In the genomic region with DNA sequence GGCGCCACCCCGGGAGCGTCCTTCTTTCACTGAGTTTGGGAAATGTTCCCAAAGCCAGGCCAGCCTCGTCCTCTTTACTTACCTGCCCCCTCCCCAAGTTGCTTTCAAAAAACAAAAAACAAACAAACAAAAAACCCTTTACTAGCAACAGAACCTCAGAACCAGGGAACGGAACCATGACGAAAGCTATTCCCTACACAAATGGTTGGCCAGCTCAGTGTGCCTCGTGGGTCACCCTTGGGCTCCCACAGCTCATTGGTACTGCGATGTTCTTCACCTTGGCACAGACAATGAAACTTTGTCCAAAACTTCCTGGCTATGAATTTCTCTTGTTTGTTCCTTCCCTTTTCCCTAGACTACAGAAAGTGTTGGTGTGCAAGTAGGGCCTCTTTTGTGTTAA, we compare ENCODE assay signal across 28 mouse cellular contexts. TPM values are rescaled to one million over a fixed set of nuclear protein-coding genes. Genes with fewer than 3 reads are reported as not detected.
DNase-seq lines count a peak whose midpoint lies in the region; ATAC-seq and TF ChIP-seq lines count a peak whose summit lies in the region.
"Had no signal": no experiment of that assay in that cellular context is flagged by ENCODE, and none has a peak within 500 bp of the region (broad histone marks: within the 10 kb centered on the region; RNA-seq: fewer than 3 reads in every experiment).

No protein-coding gene starts in this region.

- ATAC-seq in limb, embryonic 11.5 days (ENCODE audit: insufficient number of reproducible peaks, low FRiP score, low TSS enrichment, low read depth): no peak
- no peak for ATAC-seq in stomach, embryonic 15.5 days (ENCODE audit: insufficient read depth, low FRiP score, low read depth)
- ATAC-seq in stomach, postnatal 0 days (ENCODE audit: low FRiP score, low TSS enrichment): no peak
- ATAC-seq in intestine, embryonic 16.5 days: no peak
- ATAC-seq in cerebellum, adult (ENCODE audit: insufficient number of reproducible peaks, low FRiP score, low TSS enrichment): no peak
- ATAC-seq: activated CD4-positive, CD25-positive, alpha-beta regulatory T cell, adult 4 months; forebrain, embryonic 13.5 days; forebrain, embryonic 16.5 days; hindbrain, postnatal 0 days; inflammation-experienced regulatory T-cells, adult 6 months had no signal

- no peak for TF ChIP-seq CTCF in stomach, postnatal 0 days (IDR thresholded peaks at IDR 0.05; ENCODE audit: low read depth)

- no peak for TF ChIP-seq EP300 in stomach, postnatal 0 days (optimal IDR thresholded peaks at IDR 0.05)

- H3K4me2 ChIP-seq in limb, embryonic 11.5 days (ENCODE audit: low read depth, severe bottlenecking): no peak overlapping the region
- no peak overlapping the region for H3K4me2 ChIP-seq in stomach, embryonic 15.5 days
- no peak overlapping the region for H3K4me2 ChIP-seq in stomach, postnatal 0 days (replicated peaks; ENCODE audit: low read depth)
- peak overlapping the region; percentile 69 for H3K4me2 ChIP-seq in intestine, embryonic 16.5 days (ENCODE audit: low read depth, low read length)
- H3K4me2 ChIP-seq: embryonic facial prominence, embryonic 13.5 days; forebrain, embryonic 13.5 days; heart, embryonic 13.5 days; hindbrain, embryonic 13.5 days had no signal

- DNase-seq in limb, embryonic 11.5 days (ENCODE audit: low spot score): peak; percentile 35
- no peak for DNase-seq in limb, embryonic 10.5 days (ENCODE audit: low spot score)
- no peak for DNase-seq in stomach, postnatal 0 days (ENCODE audit: low spot score)
- no peak for DNase-seq in B cell, adult 2 months
- DNase-seq: adrenal gland, adult 8-10 months; adrenal gland, postnatal 25 days; cerebellum, adult 18-20 months; cerebellum, adult 9-10 months; cerebellum, postnatal 14 days; gastrocnemius, postnatal 10 days; gastrocnemius, postnatal 36 days; heart, adult 2 months had no signal

- no peak overlapping the region for H3K4me3 ChIP-seq in limb, embryonic 11.5 days (ENCODE audit: low read depth, low read length)
- H3K4me3 ChIP-seq in limb, embryonic 10.5 days: no peak overlapping the region
- H3K4me3 ChIP-seq in stomach, embryonic 15.5 days (replicated peaks): 0 out of 2 replicates have a peak overlapping the region, but pooled peaks have one; percentile 0
- no peak overlapping the region for H3K4me3 ChIP-seq in stomach, postnatal 0 days (ENCODE audit: low read depth, low read length)
- H3K4me3 ChIP-seq in intestine, embryonic 16.5 days (ENCODE audit: low read length): peak overlapping the region; percentile 68
- H3K4me3 ChIP-seq: embryonic facial prominence, embryonic 10.5 days; embryonic facial prominence, embryonic 13.5 days; erythroblast, embryonic 14.5 days; forebrain, embryonic 13.5 days; heart, adult 2 months; heart, embryonic 10.5 days; heart, embryonic 13.5 days; hindbrain, embryonic 13.5 days had no signal

- peaks cover 88% of the 10 kb centered on the region for H3K27me3 ChIP-seq in limb, embryonic 11.5 days (ENCODE audit: control insufficient read depth, insufficient read depth, low read length)
- H3K27me3 ChIP-seq in limb, embryonic 10.5 days (ENCODE audit: low read depth, poor library complexity, severe bottlenecking): peaks cover 99% of the 10 kb centered on the region
- H3K27me3 ChIP-seq in stomach, embryonic 15.5 days (replicated peaks): peaks cover 92% of the 10 kb centered on the region
- peaks cover 44% of the 10 kb centered on the region for H3K27me3 ChIP-seq in stomach, postnatal 0 days (ENCODE audit: control insufficient read depth, insufficient read depth, low read length)
- H3K27me3 ChIP-seq in intestine, embryonic 16.5 days (replicated peaks; ENCODE audit: control insufficient read depth, insufficient read depth, low read length): peaks cover 55% of the 10 kb centered on the region

- H3K36me3 ChIP-seq in limb, embryonic 11.5 days (ENCODE audit: control insufficient read depth, insufficient read depth, low read length): no peaks in the 10 kb centered on the region
- H3K36me3 ChIP-seq in limb, embryonic 10.5 days: no peaks in the 10 kb centered on the region
- no peaks in the 10 kb centered on the region for H3K36me3 ChIP-seq in stomach, embryonic 15.5 days
- no peaks in the 10 kb centered on the region for H3K36me3 ChIP-seq in stomach, postnatal 0 days (ENCODE audit: control insufficient read depth, insufficient read depth, low read length)
- no peaks in the 10 kb centered on the region for H3K36me3 ChIP-seq in intestine, embryonic 16.5 days (ENCODE audit: control insufficient read depth, insufficient read depth, low read length)
- H3K36me3 ChIP-seq: embryonic facial prominence, embryonic 10.5 days; embryonic facial prominence, embryonic 13.5 days; heart, embryonic 10.5 days; heart, embryonic 13.5 days; hindbrain, embryonic 13.5 days had no signal

- peaks cover 29% of the 10 kb centered on the region for H3K4me1 ChIP-seq in limb, embryonic 11.5 days (ENCODE audit: control insufficient read depth, insufficient read depth, low read length)
- H3K4me1 ChIP-seq in limb, embryonic 10.5 days: peaks cover 60% of the 10 kb centered on the region
- peaks cover 34% of the 10 kb centered on the region for H3K4me1 ChIP-seq in stomach, embryonic 15.5 days
- no peaks in the 10 kb centered on the region for H3K4me1 ChIP-seq in stomach, postnatal 0 days (replicated peaks; ENCODE audit: control insufficient read depth, insufficient read depth)
- peaks cover 8% of the 10 kb centered on the region; the same call in 1 of the 2 replicates for H3K4me1 ChIP-seq in intestine, embryonic 16.5 days (ENCODE audit: control insufficient read depth, insufficient read depth, low read length)

- no peaks in the 10 kb centered on the region for H3K9me3 ChIP-seq in limb, embryonic 11.5 days (ENCODE audit: control insufficient read depth, low read length)
- no peaks in the 10 kb centered on the region for H3K9me3 ChIP-seq in limb, embryonic 10.5 days (replicated peaks)
- H3K9me3 ChIP-seq in stomach, embryonic 15.5 days: no peaks in the 10 kb centered on the region
- H3K9me3 ChIP-seq in stomach, postnatal 0 days (ENCODE audit: control insufficient read depth, low read length): no peaks in the 10 kb centered on the region
- no peaks in the 10 kb centered on the region for H3K9me3 ChIP-seq in intestine, embryonic 16.5 days (ENCODE audit: control insufficient read depth, low read length)
- H3K9me3 ChIP-seq: embryonic facial prominence, embryonic 10.5 days; embryonic facial prominence, embryonic 13.5 days; forebrain, embryonic 13.5 days; heart, embryonic 10.5 days; heart, embryonic 13.5 days; hindbrain, embryonic 13.5 days had no signal

- WGBS in limb, embryonic 11.5 days: 23% methylated on average over 8 of the region's 8 CpGs
- 25% methylated on average over 8 of the region's 8 CpGs for WGBS in limb, embryonic 10.5 days
- WGBS in stomach, embryonic 15.5 days: 23% methylated on average over 8 of the region's 8 CpGs
- 25% methylated on average over 8 of the region's 8 CpGs for WGBS in stomach, postnatal 0 days
- 15% methylated on average over 8 of the region's 8 CpGs for WGBS in intestine, embryonic 16.5 days

- no peak overlapping the region for H3K27ac ChIP-seq in limb, embryonic 11.5 days (replicated peaks; ENCODE audit: low read depth, low read length)
- H3K27ac ChIP-seq in limb, embryonic 10.5 days: no peak overlapping the region
- no peak overlapping the region for H3K27ac ChIP-seq in stomach, embryonic 15.5 days
- no peak overlapping the region for H3K27ac ChIP-seq in stomach, postnatal 0 days (replicated peaks)
- H3K27ac ChIP-seq in intestine, embryonic 16.5 days (ENCODE audit: low read length): peak overlapping the region; percentile 80
- H3K27ac ChIP-seq: embryonic facial prominence, embryonic 10.5 days; embryonic facial prominence, embryonic 13.5 days; forebrain, embryonic 13.5 days; heart, adult 2 months; heart, embryonic 10.5 days; heart, embryonic 13.5 days; hindbrain, embryonic 13.5 days; hindbrain, postnatal 0 days had no signal

- H3K9ac ChIP-seq in limb, embryonic 11.5 days (ENCODE audit: low read length): no peak overlapping the region
- H3K9ac ChIP-seq in stomach, embryonic 15.5 days: no peak overlapping the region
- no peak overlapping the region for H3K9ac ChIP-seq in stomach, postnatal 0 days (ENCODE audit: low read length)
- H3K9ac ChIP-seq in intestine, embryonic 16.5 days (ENCODE audit: low read depth, low read length): peak overlapping the region; percentile 92
- H3K9ac ChIP-seq: embryonic facial prominence, embryonic 13.5 days; forebrain, embryonic 13.5 days; heart, embryonic 13.5 days; hindbrain, embryonic 13.5 days had no signal

RNA-seq across cellular contexts. Expression of a gene that starts 4.9 kb away (rescaled TPM):
- not detected in 2 replicates for polyA plus RNA-seq in limb, embryonic 11.5 days (2014; fragmentation: Nextera tagmentation; extraction: Ambion mirVana)
- polyA plus RNA-seq in limb, embryonic 10.5 days (2016; fragmentation: Nextera tagmentation; extraction: Ambion mirVana): 0.06 and 0.16 TPM in 2 replicates
- 8.1 and 9.8 TPM in 2 replicates for polyA plus RNA-seq in stomach, embryonic 15.5 days (2015; fragmentation: Nextera tagmentation; extraction: Ambion mirVana)
- 0.05 and 0.06 TPM in 2 replicates for polyA plus RNA-seq in stomach, postnatal 0 days (2015; fragmentation: Nextera tagmentation; extraction: Ambion mirVana)
- 42.1 and 46.2 TPM in 2 replicates for polyA plus RNA-seq in intestine, embryonic 16.5 days (2015; fragmentation: Nextera tagmentation; extraction: Ambion mirVana)
- polyA plus RNA-seq: activated CD4-positive, CD25-positive, alpha-beta regulatory T cell, adult 4 months; brain, embryonic 14.5 days; embryonic facial prominence, embryonic 10.5 days; embryonic facial prominence, embryonic 13.5 days; forebrain, embryonic 13.5 days; forebrain, embryonic 16.5 days; heart, adult 2 months; heart, embryonic 10.5 days; heart, embryonic 13.5 days; hindbrain, embryonic 13.5 days; hindbrain, postnatal 0 days; inflammation-experienced regulatory T-cells, adult 6 months had no signal

RNA-seq across cellular contexts. Expression of a gene that starts 20.1 kb away (rescaled TPM):
- polyA plus RNA-seq in limb, embryonic 11.5 days (2014; fragmentation: Nextera tagmentation; extraction: Ambion mirVana): not detected in 2 replicates
- not detected in 2 replicates for polyA plus RNA-seq in limb, embryonic 10.5 days (2016; fragmentation: Nextera tagmentation; extraction: Ambion mirVana)
- 0.41 and 0.71 TPM in 2 replicates for polyA plus RNA-seq in stomach, embryonic 15.5 days (2015; fragmentation: Nextera tagmentation; extraction: Ambion mirVana)
- polyA plus RNA-seq in stomach, postnatal 0 days (2015; fragmentation: Nextera tagmentation; extraction: Ambion mirVana): not detected in 2 replicates
- 2.6 TPM in 2 replicates for polyA plus RNA-seq in intestine, embryonic 16.5 days (2015; fragmentation: Nextera tagmentation; extraction: Ambion mirVana)
- polyA plus RNA-seq: activated CD4-positive, CD25-positive, alpha-beta regulatory T cell, adult 4 months; brain, embryonic 14.5 days; embryonic facial prominence, embryonic 10.5 days; embryonic facial prominence, embryonic 13.5 days; erythroblast, embryonic 14.5 days; forebrain, embryonic 13.5 days; forebrain, embryonic 16.5 days; heart, adult 2 months; heart, embryonic 10.5 days; heart, embryonic 13.5 days; heart, embryonic 16.5 days; hindbrain, embryonic 13.5 days; hindbrain, postnatal 0 days; inflammation-experienced regulatory T-cells, adult 6 months had no signal

RNA-seq across cellular contexts. Expression of a gene that starts 32.4 kb away (rescaled TPM):
- not detected in 2 replicates for polyA plus RNA-seq in limb, embryonic 11.5 days (2014; fragmentation: Nextera tagmentation; extraction: Ambion mirVana)
- not detected in 2 replicates for polyA plus RNA-seq in limb, embryonic 10.5 days (2016; fragmentation: Nextera tagmentation; extraction: Ambion mirVana)
- 10.0 and 14.0 TPM in 2 replicates for polyA plus RNA-seq in stomach, embryonic 15.5 days (2015; fragmentation: Nextera tagmentation; extraction: Ambion mirVana)
- 3.0 and 3.6 TPM in 2 replicates for polyA plus RNA-seq in stomach, postnatal 0 days (2015; fragmentation: Nextera tagmentation; extraction: Ambion mirVana)
- polyA plus RNA-seq in intestine, embryonic 16.5 days (2015; fragmentation: Nextera tagmentation; extraction: Ambion mirVana): 3.8 and 5.3 TPM in 2 replicates
- polyA plus RNA-seq: activated CD4-positive, CD25-positive, alpha-beta regulatory T cell, adult 4 months; brain, embryonic 14.5 days; embryonic facial prominence, embryonic 10.5 days; embryonic facial prominence, embryonic 13.5 days; erythroblast, embryonic 14.5 days; forebrain, embryonic 13.5 days; forebrain, embryonic 16.5 days; heart, adult 2 months; heart, embryonic 13.5 days; heart, embryonic 16.5 days; hindbrain, embryonic 13.5 days; hindbrain, postnatal 0 days; inflammation-experienced regulatory T-cells, adult 6 months had no signal

Comparison
In these comparisons a context has a peak if more than half of its experiments do, and no peak if none do; other contexts are left out.
1. H3K4me3 ChIP-seq: peak in stomach, embryonic 15.5 days (single experiment) and intestine, embryonic 16.5 days (single experiment); none in limb, embryonic 11.5 days (single experiment), limb, embryonic 10.5 days (single experiment) and stomach, postnatal 0 days (single experiment).